Mouse (Mus musculus): ENCODE results near the gene Ccdc162. TPM values are rescaled to one million over a fixed set of nuclear protein-coding genes. Genes with fewer than 3 reads are reported as not detected.

The Ccdc162 gene
- polyA plus RNA-seq, 1 experiment from 2014 or later = 0.69 TPM

DNA sequence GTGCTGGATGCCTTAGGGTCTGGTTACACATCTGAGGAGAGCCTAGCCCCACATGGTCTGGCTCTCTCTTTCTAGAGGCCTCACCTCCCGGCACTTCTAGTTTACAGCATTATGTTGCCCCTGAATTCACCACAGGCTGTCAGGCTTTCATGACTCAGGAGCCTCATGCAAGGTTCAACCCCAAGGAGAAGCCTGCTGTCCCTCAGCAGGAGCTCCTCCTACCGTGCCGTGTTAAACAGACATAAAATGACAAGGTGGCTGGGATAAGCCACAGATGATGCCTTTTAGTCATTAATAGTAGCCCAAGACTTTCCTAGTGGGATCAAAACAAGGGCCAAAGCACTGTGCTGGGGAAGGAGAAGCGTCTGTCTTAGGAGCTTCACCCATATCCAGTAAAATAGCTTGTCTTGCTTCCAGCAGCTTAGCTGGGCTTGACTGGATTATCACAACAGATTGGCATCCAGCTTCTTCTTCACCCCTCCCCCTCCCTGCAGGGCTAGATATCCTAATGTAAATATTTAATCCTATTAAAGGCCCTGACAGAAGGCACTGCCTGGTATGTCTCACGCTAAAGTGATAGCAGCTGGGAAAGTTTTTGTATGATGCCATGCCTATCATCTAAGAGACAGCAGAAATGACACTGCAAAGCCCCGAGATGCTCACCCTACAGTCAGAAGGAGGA lies 64.2 kb downstream of the Ccdc162 start:
- Histone ChIP-seq H3K4me2 (ENCODE audit: low read depth, low read length) (no peak overlapping the region), H3K4me3 (ENCODE audit: low read depth, low read length) (no peak overlapping the region), H3K4me1 (ENCODE audit: control insufficient read depth, insufficient read depth, low read length) (no peaks in the 10 kb centered on the region), H3K27me3 (ENCODE audit: control insufficient read depth, insufficient read depth, low read length) (no peaks in the 10 kb centered on the region), H3K36me3 (replicated peaks; ENCODE audit: control insufficient read depth, insufficient read depth, low read depth, low read length) (no peaks in the 10 kb centered on the region), H3K9me3 (replicated peaks; ENCODE audit: control insufficient read depth, low read length) (no peaks in the 10 kb centered on the region), H3K9ac (replicated peaks; ENCODE audit: low read length) (no peak overlapping the region), H3K27ac (replicated peaks; ENCODE audit: low read depth, low read length) (no peak overlapping the region)
- DNase-seq (ENCODE audit: low spot score) (no peak), ATAC-seq (replicated peaks; ENCODE audit: insufficient number of reproducible peaks, low FRiP score, low TSS enrichment, low read depth) (no peak)
- 40% methylated on average over 6 of the region's 6 CpGs for WGBS

DNA sequence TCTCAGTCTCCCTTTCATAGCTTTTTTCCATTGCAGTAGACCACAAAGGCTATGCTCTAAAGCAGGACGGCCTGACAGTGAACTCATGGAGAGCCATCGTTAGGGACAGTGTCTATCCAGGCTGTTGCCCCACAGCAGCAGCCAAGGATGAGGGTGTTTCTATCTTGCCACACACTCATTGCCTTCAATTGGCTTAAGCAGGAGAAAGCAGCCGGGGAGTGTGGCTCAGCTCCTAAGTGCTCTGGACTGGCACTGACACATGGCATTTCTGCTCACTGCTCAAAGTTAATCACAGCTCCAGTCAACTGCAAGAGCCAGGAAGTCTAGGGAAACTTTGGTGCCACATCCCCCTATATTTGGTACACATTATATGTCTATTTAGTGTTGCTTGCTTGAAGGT lies 64.9 kb downstream of the Ccdc162 start:
- H3K4me3 ChIP-seq (ENCODE audit: low read depth, low read length) = no peak overlapping the region
- ATAC-seq (replicated peaks; ENCODE audit: insufficient number of reproducible peaks, low FRiP score, low TSS enrichment, low read depth) (no peak), DNase-seq (ENCODE audit: low spot score) (no peak)
- H3K9ac ChIP-seq (replicated peaks; ENCODE audit: low read length) = no peak overlapping the region
- no peaks in the 10 kb centered on the region for H3K27me3 ChIP-seq (ENCODE audit: control insufficient read depth, insufficient read depth, low read length)
- WGBS = 86% methylated on average over 3 of the region's 3 CpGs
- no peak overlapping the region for H3K4me2 ChIP-seq (ENCODE audit: low read depth, low read length)
- H3K27ac ChIP-seq (replicated peaks; ENCODE audit: low read depth, low read length) = no peak overlapping the region
- no peaks in the 10 kb centered on the region for H3K36me3 ChIP-seq (replicated peaks; ENCODE audit: control insufficient read depth, insufficient read depth, low read depth, low read length)
- H3K9me3 ChIP-seq (replicated peaks; ENCODE audit: control insufficient read depth, low read length) = no peaks in the 10 kb centered on the region
- no peaks in the 10 kb centered on the region for H3K4me1 ChIP-seq (ENCODE audit: control insufficient read depth, insufficient read depth, low read length)

DNA sequence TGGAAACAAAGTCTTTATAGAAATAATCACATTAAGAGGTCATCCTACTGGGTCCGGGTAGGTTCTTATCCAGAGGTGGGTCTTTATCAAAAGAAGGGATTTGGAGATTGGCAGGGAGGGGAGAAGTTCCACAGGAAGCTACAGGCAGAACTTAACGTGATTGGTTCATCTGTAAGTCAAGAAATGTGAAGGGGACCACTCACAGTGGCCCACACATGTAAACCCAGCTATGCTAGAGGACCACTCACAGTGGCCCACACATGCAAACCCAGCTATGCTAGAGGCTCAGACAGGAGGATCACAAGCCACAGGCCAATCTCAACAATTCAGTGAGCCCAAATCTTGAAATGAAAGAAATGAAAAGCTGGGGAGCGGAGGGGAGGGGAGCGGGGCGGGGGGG lies 67.2 kb downstream of the Ccdc162 start:
- no peaks in the 10 kb centered on the region for H3K36me3 ChIP-seq (replicated peaks; ENCODE audit: control insufficient read depth, insufficient read depth, low read depth, low read length)
- H3K4me3 ChIP-seq (ENCODE audit: low read depth, low read length) = no peak overlapping the region
- ATAC-seq (replicated peaks; ENCODE audit: insufficient number of reproducible peaks, low FRiP score, low TSS enrichment, low read depth) = no peak
- WGBS = 76% methylated on average over 2 of the region's 5 CpGs
- no peak overlapping the region for H3K9ac ChIP-seq (replicated peaks; ENCODE audit: low read length)
- no peak overlapping the region for H3K27ac ChIP-seq (replicated peaks; ENCODE audit: low read depth, low read length)
- no peak overlapping the region for H3K4me2 ChIP-seq (ENCODE audit: low read depth, low read length)
- no peaks in the 10 kb centered on the region for H3K27me3 ChIP-seq (ENCODE audit: control insufficient read depth, insufficient read depth, low read length)
- H3K9me3 ChIP-seq (replicated peaks; ENCODE audit: control insufficient read depth, low read length) = no peaks in the 10 kb centered on the region
- H3K4me1 ChIP-seq (ENCODE audit: control insufficient read depth, insufficient read depth, low read length) = no peaks in the 10 kb centered on the region
- DNase-seq (ENCODE audit: low spot score) = no peak

DNA sequence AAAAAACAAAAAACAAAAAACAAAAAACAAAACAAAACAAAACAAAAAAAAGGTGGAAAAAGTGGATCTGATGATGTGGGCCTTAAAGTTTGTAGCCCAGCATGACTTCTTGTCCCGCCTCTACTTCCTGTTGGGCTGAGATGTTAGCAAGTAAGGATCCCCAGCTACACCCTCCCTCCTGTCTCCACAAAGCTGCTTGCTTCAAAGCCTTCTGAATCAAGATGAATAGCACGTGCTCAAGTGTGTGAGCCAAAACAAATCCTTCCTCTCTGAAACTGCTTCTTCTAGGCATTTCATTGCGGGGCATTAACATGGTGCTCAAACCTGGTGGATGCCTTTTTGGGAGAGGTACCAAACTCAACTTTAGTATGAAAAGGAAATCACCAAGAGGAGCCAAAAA lies 77.7 kb downstream of the Ccdc162 start:
- no peak for DNase-seq (ENCODE audit: low spot score)
- Histone ChIP-seq H3K27ac (replicated peaks; ENCODE audit: low read depth, low read length) (no peak overlapping the region), H3K27me3 (ENCODE audit: control insufficient read depth, insufficient read depth, low read length) (no peaks in the 10 kb centered on the region), H3K36me3 (replicated peaks; ENCODE audit: control insufficient read depth, insufficient read depth, low read depth, low read length) (no peaks in the 10 kb centered on the region), H3K9me3 (replicated peaks; ENCODE audit: control insufficient read depth, low read length) (no peaks in the 10 kb centered on the region), H3K9ac (replicated peaks; ENCODE audit: low read length) (no peak overlapping the region), H3K4me2 (ENCODE audit: low read depth, low read length) (no peak overlapping the region), H3K4me1 (ENCODE audit: control insufficient read depth, insufficient read depth, low read length) (no peaks in the 10 kb centered on the region), H3K4me3 (ENCODE audit: low read depth, low read length) (no peak overlapping the region)
- WGBS = 77% methylated on average over 3 of the region's 3 CpGs
- ATAC-seq (replicated peaks; ENCODE audit: insufficient number of reproducible peaks, low FRiP score, low TSS enrichment, low read depth) = no peak

DNA sequence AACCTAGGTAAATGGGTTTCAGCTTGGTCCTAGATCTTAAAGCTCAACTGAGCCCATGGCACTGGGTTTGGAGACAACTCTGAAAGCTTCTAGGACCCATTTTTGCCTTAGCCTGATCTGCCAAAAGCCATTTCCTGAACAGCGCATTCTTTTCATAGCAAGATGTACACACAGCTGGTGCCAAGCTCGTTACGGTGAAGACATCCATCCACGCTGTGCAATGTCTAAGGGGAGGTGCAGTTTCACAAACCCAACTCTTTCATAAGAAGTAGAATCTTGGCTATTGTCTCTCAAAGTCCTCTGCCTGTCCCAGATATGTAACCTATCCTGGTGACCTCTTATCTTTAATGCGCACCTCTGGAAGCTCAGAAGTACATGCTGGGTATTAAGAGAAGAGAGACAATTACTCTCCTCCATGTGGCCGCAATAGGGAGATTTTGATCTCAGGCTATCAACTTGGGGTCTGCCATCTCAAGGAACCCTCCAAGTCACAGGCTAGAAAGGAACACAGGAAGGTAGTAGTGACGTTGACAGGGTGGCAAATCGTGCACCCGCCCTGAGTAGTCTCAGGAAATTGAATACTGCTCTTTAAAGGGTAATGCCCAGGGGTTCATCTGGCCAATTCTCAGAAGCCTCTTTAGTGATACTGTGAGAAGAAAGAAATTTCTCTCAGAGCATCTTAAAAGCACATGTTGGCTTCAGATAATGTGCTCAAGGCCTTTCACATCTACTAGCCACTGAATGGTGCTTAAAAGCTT lies 81.0 kb downstream of the Ccdc162 start:
- 75% methylated on average over 9 of the region's 9 CpGs for WGBS
- Histone ChIP-seq H3K27ac (replicated peaks; ENCODE audit: low read depth, low read length) (no peak overlapping the region), H3K4me3 (ENCODE audit: low read depth, low read length) (no peak overlapping the region), H3K4me2 (ENCODE audit: low read depth, low read length) (no peak overlapping the region), H3K36me3 (replicated peaks; ENCODE audit: control insufficient read depth, insufficient read depth, low read depth, low read length) (no peaks in the 10 kb centered on the region), H3K9ac (replicated peaks; ENCODE audit: low read length) (no peak overlapping the region), H3K4me1 (ENCODE audit: control insufficient read depth, insufficient read depth, low read length) (no peaks in the 10 kb centered on the region), H3K27me3 (ENCODE audit: control insufficient read depth, insufficient read depth, low read length) (no peaks in the 10 kb centered on the region), H3K9me3 (replicated peaks; ENCODE audit: control insufficient read depth, low read length) (no peaks in the 10 kb centered on the region)
- no peak for ATAC-seq (replicated peaks; ENCODE audit: insufficient number of reproducible peaks, low FRiP score, low TSS enrichment, low read depth)
- no peak for DNase-seq (ENCODE audit: low spot score)

DNA sequence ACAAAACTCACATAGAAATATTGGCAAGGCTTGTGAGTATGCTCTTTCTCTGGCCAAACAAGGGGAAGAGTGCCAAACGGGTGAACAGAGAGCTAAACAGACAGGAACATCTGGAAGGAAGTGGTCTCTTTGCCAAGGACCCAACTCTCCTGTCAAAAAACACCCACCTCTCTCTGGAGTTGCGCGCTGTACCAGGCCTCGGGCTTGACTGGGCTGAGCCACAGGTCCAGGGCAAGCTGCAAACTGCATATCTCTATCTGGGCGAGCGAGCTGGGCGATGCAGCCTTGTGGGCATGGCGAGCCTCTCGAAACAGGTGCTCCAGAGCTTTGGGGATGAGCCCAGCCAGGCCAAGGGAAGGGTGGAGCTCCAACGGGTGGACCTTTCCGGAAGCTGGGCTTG lies 82.6 kb downstream of the Ccdc162 start:
- 91% methylated on average over 11 of the region's 11 CpGs for WGBS
- H3K27ac ChIP-seq (replicated peaks; ENCODE audit: low read depth, low read length) = no peak overlapping the region
- no peaks in the 10 kb centered on the region for H3K27me3 ChIP-seq (ENCODE audit: control insufficient read depth, insufficient read depth, low read length)
- H3K36me3 ChIP-seq (replicated peaks; ENCODE audit: control insufficient read depth, insufficient read depth, low read depth, low read length) = no peaks in the 10 kb centered on the region
- H3K4me3 ChIP-seq (ENCODE audit: low read depth, low read length) = no peak overlapping the region
- no peak overlapping the region for H3K9ac ChIP-seq (replicated peaks; ENCODE audit: low read length)
- DNase-seq (ENCODE audit: low spot score) (no peak), ATAC-seq (replicated peaks; ENCODE audit: insufficient number of reproducible peaks, low FRiP score, low TSS enrichment, low read depth) (no peak)
- H3K4me2 ChIP-seq (ENCODE audit: low read depth, low read length) = no peak overlapping the region
- H3K9me3 ChIP-seq (replicated peaks; ENCODE audit: control insufficient read depth, low read length) = no peaks in the 10 kb centered on the region
- no peaks in the 10 kb centered on the region for H3K4me1 ChIP-seq (ENCODE audit: control insufficient read depth, insufficient read depth, low read length)

DNA sequence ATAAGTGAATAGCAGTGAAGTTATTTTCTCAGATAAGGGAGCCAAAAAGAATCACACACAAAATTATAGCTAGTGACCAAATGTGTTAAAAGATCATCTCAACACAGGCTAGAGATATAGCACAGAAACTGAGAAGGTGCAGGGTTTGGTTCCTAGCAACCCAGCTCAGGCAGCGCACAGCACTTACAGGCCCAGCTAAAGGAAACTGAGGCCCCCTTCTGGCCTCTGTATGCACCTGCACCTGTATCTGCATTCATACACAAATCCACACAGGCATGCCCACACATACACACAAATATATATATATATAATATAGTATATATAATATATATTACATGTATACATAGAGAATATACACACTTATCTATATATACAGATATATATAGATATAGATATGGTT lies 84.4 kb downstream of the Ccdc162 start:
- Histone ChIP-seq H3K9ac (replicated peaks; ENCODE audit: low read length) (no peak overlapping the region), H3K36me3 (replicated peaks; ENCODE audit: control insufficient read depth, insufficient read depth, low read depth, low read length) (no peaks in the 10 kb centered on the region), H3K9me3 (replicated peaks; ENCODE audit: control insufficient read depth, low read length) (no peaks in the 10 kb centered on the region), H3K4me2 (ENCODE audit: low read depth, low read length) (no peak overlapping the region), H3K27ac (replicated peaks; ENCODE audit: low read depth, low read length) (no peak overlapping the region), H3K27me3 (ENCODE audit: control insufficient read depth, insufficient read depth, low read length) (no peaks in the 10 kb centered on the region), H3K4me3 (ENCODE audit: low read depth, low read length) (no peak overlapping the region), H3K4me1 (ENCODE audit: control insufficient read depth, insufficient read depth, low read length) (no peaks in the 10 kb centered on the region)
- DNase-seq (ENCODE audit: low spot score) = no peak
- WGBS = 96% methylated on average over 1 of the region's 1 CpGs
- no peak for ATAC-seq (replicated peaks; ENCODE audit: insufficient number of reproducible peaks, low FRiP score, low TSS enrichment, low read depth)

DNA sequence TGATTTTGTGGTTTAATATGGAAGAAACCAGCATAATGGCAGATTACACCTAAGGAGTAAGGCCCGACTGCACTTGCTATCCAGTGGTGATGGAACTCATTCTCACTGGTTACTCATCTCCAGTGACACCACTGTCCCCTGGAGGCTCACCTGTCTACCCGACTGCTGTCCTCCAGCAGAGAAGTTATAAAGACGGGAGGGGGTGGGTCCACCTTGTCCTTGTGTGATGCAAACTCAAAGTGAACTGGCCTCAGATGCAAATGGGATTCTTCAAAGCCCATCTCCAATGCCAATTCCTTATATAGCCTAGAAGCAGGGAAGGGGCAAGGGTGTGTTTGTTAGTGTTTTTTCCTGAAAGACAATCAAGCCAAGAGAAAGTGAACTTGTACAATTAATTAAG lies 89.4 kb downstream of the Ccdc162 start:
- Histone ChIP-seq H3K9ac (replicated peaks; ENCODE audit: low read length) (no peak overlapping the region), H3K4me1 (ENCODE audit: control insufficient read depth, insufficient read depth, low read length) (no peaks in the 10 kb centered on the region), H3K4me3 (ENCODE audit: low read depth, low read length) (no peak overlapping the region), H3K36me3 (replicated peaks; ENCODE audit: control insufficient read depth, insufficient read depth, low read depth, low read length) (no peaks in the 10 kb centered on the region), H3K27me3 (ENCODE audit: control insufficient read depth, insufficient read depth, low read length) (no peaks in the 10 kb centered on the region), H3K27ac (replicated peaks; ENCODE audit: low read depth, low read length) (no peak overlapping the region), H3K9me3 (replicated peaks; ENCODE audit: control insufficient read depth, low read length) (no peaks in the 10 kb centered on the region), H3K4me2 (ENCODE audit: low read depth, low read length) (no peak overlapping the region)
- 81% methylated on average over 3 of the region's 3 CpGs for WGBS
- DNase-seq (ENCODE audit: low spot score) (no peak), ATAC-seq (replicated peaks; ENCODE audit: insufficient number of reproducible peaks, low FRiP score, low TSS enrichment, low read depth) (no peak)

All from embryonic facial prominence, embryonic 11.5 days (tissue).